Mouse (Mus musculus): Measurements from ENCODE around the gene Casr.

Gene Casr

DNA sequence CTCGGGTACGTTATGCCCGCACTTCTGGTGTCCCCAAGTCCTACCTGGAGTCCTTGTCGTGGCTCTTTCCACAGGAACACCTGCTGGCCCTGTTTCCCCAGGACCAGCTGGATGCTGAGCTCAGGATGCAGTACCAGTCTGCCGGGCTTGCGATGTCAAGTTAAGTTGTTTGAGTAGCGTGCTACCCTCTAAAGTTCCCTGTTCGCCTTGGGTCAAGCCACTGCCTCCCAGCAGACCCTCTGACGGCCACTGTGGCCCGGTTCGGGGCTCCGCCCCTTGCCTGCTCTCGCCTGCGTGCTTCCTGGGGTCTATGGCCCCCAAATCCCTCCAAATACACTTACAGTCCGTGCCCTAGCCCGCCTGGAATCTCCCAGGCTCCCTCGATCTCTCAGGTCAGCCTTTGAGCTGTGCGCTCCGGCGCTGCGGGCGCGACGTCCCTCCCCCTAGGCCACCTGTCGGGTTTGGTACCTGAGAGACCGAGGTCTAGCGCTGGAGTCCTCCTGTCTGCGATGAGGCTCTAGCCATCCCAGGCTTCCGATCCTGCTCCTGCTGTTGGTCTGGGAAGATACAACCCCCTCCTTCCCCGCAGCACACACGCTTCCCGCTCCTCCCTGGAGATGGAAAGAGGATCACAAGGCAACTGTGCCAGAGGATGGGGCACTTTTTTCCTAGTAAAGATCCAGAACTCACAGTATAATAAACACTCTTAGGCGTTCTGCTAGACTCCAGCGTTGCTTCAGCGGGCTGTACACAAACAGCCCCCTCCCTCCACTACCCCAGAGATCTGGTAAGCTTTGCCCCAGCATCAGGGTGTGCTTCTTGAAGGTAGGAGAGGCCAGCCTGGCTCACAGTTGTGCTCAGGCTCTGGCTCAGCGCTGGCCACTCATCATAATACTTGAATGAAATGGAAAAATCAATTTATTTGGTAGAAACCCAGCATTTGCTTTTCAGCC is at the start of gene Casr:
TSS of gene Casr (minus strand) at position 756 of the 953 bp plus-strand sequence.
- DNase-seq: no peak

DNA sequence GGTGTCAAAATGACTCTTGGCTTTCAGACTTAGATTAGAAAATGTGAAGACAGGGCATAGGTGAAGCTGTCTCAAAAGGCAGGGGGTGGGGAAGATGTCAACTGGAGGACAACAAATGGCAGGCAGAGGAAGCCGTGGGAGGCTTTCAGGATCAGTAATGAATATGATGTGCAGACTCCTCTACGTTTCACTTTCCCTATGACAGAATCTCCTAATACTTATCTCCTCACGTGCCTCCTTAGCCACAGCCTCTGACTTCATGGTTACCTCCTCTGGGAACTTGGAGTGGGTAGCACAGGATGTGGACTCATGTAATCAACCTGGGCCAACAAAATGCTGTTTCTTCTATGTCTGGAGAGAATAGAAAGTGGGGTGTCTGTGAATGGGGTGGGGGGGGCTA is 40.7 kb upstream of the Casr start:
- DNase-seq: no peak

DNA sequence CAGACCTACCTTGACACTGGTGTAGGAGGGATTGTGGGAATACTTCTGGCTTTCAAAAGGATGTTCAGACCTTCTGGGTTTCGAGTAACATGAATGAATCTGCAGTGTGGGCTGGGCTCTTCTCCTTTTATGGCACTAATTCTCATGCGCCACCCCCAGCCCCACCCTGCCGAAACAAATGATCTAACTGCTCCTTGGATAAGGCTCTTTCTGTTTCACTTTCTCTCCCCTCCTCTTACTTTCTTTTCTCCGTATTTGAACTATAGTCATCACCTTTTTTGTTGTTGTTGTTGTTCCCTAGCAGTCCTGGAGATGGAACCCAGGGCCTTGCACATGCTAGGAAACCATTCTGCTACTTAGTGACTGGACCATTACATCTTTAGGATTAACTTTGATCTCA is 36.3 kb upstream of the Casr start:
- no peak for DNase-seq

DNA sequence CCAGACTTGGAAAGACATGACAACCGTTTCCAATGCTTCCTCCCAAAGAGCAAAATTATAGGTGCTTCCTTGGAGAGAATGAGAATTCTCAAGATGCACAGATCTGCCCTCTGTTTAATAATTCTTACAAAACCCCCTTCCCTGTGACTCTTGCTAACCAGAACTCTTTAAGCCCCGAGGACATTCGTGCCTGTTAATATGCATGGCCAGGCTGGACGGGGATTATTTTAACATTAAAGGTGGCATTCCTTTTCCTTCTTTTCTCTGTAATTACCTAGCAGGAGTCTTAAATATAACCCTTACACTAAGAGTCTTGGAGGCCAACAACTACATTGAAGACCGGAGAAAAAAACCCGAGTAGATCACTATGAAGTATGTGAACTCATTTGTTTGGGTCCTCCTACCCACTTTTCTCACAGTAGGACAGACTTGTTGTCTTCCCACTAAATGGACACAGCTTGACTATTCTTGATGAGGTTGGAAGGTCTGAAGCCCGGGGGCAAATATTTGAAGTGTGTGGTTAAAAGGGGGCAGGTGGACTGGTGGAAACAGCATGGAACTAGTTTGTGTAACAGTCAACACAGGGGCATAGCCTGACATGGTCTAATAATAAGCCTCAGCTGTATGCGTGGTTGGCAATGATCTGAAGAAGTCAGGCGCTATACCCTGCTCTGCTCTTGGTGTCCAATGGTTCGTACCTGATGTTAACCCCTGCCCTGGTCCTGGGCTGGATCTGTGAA is 34.9 kb upstream of the Casr start:
- DNase-seq: no peak

DNA sequence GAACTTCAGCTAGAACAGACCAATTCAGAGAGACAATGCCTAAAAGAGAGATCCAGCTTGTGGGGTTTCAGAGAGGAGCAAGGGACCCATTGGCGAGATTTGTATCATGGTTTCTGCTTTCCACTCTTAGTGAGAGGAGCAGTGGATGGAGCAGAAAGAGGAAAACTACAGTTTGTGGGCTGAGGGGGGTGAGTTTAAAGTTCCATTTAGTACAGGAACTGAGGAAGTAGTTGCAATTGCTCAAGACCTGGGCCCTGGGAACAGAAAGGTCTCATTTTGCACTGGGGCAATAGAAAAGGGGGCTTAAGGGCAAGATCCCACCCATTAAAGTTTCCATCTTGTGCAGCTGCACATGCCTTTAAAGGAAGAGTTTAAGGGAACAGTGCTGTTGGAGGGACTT is 28.0 kb upstream of the Casr start:
- no peak for DNase-seq

DNA sequence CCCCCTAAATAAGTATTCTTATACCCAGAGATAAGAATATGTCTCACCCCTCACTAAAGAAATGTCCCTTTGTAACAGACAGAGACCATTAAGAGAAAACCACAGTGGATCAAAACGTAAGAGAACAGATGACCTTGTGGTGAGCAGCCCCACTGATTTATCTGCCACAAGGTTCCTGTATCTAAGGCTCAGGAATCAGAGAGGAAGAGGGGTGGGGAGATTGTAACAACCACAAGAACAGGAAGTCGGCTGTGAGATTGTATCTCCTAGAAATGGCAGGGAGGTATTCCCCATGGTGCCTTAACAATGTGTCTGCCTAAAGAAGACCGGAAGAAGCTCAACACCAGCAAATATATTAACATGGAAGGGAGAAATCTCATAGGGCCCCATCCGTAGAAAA is 26.0 kb upstream of the Casr start:
- DNase-seq: no peak

DNA sequence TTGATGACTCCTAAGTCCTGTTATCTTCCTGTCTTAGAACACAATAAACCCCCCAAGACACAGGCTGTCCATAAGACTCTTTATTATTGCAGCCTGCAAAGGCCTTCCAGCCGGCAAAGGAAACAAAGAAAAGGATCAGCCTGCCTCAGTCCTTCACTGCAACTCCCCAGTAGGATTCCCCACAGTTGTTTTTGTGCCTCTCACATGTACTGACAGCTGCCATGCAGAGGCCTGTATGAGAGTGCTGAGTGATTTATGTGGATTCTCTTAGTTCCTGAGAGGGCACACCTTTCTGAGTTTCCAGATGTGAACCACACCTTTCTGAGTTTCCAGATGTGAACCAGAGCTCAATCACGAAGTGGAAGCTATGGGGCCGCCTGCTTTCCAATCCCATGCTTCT is 20.1 kb upstream of the Casr start:
- DNase-seq: no peak

DNA sequence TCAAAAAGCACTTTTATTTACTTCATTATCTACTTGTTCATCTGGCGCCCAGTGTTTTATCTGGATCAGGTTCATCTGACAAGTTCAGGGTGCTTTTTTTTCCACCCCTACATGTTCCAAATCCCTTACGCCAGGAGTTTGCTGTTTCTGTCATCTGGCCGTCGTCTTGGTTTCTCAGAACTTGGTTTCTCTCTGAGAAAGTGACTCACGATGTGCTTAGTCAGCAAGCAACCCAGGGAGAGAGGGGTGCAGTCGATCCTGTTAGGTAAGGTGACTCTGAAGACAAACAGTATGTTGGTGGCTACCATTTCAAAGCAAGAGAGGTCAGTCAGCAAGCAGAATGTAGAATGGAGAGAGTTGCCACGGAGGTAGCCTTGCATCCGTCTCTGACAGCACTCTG is 10.0 kb upstream of the Casr start:
- DNase-seq: no peak

DNA sequence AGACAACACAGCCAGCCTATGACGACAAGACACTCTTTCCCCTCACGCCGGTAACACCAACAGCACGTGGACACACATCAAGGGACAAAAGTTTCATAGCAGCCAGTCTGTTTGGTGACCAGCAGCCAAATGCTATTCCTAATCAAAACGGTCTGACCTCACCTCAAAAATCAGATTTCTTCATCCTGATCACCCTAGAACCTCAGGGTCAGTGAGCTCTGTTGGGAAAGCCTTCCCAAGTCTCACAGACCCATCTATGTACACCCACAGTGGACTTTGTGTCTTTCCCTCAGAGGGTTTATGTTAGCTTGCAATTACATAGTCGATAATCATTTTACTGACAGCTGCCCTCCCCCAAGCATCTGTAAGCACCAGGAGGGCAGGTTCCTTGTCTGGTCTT is 2.4 kb downstream of the Casr start:
- no peak for DNase-seq

DNA sequence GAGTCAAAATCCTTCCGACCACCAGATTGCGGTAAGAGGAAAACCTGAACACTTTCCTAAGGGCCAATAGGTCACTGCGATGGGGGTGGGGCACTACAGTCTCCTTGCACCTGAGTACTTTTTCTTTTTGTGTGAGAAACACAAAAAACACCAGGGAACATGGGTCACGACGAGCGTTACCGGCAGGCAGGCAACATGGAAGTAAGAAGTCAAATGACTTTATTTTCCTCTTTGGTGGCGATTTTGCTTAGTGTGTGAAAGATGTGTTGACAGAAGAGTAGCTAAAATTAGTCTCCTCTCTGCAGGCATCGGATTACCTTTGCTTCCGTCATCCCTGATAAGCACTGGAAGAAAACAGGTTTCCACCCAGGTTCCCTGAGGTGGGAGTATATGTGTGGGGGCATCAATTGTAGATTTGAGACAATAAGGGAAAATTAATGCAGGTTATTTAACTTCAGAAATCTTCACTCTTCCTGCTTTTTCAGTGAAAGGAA is 6.2 kb downstream of the Casr start:
- DNase-seq: no peak

DNA sequence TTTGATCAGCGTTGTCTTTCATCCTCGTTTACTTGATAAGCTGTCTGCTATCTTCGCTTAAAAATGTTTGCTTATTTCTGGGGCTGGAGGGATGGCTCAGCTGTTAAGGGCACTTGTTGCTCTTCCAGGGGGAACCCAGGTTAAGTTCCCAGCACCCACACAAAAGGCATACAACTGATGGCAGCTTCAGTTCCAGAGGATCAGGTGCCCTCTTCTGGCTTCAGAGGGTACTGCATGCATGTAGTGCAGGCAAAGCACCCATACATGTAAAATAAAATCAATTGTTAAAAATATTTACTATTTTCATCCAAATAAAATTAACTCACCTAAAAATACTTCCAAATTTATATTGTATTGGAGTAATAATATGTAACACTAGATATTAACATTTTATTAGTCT is 8.3 kb downstream of the Casr start:
- no peak for DNase-seq

DNA sequence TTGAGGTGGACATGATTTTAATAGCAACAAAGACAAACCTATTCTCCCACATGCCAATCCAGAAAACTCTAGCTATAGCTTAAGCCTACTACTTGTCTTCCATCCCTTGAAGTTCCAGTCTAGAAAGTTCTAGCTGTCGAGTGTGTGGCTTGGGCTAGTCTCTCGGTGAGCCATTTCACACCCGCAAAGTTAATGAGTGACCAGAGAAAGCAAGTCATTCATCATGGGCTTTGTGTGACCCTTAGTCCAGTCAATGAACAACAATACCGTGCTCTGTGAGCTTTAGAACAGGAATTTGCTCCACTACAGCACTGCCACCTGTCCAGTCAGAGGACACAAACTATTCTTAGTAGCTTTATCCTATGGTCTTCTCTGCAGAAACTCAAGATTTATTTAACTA is 16.6 kb downstream of the Casr start:
- no peak for DNase-seq

DNA sequence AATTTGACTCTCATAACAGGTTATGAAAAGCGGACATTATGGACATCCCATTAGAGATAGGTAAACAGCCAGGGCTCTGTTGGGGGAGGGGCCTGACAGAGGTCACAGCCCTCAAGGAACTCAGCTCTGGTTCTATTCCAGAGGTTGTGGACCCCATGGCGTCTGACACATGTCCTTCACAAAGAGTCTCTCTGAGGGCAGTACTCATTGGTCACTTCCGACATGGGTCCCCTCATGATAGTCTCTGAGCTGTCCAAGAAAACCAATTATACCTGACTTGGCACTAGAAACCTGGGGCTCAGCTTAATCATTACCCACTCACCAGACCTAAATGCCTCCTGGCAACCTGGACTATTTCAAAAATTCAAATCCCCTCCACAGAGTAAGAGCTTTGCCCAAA is 18.9 kb downstream of the Casr start:
- no peak for DNase-seq

DNA sequence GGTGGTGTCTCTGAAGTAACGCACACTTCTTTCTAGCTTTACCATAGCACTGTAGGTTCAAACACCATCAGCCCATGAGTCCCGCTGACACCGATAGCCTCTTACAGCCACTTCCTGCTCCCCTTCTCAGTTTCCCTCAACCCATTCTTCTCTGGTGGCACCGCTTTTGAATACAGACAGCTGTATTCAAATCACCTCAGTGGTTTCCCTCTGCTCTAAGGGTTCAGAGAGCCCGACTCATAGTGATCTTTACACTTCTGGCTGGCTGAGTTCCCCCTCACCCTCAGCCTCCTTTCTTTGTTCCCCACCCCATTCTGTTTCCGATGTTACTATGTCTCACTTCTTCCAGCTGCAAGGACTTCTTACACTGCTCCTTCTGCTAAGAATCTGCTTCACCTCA is 21.1 kb downstream of the Casr start:
- DNase-seq: no peak

DNA sequence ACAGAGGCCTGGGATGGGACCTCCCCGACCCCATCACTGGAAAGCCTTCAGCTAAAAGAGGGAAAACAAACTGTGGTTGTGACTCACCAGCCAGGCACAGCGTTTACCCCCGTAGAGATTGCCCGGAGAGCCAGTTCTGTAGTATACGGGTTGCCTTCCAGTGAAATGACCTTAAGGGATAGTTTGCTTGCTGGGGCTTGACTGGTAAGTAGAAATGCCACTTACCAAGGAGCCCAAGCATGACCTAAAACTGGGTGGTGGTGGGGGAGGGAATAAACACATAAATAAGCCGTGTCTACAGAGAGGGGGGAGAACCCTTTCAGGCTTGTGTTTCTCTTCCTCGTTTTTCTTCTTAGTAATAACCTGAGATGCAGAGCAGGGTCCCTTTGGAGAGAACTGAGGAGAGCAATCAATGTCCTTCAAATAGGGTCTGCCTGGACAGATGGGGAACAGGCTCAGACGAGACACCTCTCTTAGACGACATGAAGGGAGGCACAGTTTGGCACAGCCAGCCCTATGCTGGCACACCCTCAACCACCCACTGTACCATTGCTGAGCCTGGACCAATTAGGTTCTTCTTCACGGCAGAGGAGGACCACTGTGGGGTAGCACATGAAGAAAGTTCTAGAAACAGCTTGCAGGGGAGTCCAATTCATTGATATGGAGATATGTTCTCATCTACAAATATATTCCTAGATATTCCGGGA is 28.8 kb downstream of the Casr start:
- DNase-seq: no peak

DNA sequence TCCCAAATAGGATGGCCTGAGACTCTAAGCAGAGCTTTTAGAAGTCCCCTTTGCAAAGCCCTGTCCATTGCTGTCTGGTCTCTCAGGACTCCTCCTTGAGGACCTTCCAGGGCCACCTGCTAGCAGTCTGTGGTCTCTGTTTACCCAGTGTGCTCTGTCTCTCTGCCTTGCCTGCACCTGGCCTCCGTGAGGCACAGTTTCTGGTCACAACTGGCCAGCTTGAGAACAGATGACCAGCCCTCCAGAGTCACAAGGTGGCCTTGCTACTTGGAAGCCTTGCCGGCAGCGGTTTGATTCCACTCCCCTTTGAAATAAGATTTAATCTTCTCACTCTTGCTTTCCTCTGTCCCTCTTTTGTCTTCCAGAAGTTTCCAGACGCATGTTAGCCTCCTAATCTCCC is 29.9 kb downstream of the Casr start:
- no peak for DNase-seq

DNA sequence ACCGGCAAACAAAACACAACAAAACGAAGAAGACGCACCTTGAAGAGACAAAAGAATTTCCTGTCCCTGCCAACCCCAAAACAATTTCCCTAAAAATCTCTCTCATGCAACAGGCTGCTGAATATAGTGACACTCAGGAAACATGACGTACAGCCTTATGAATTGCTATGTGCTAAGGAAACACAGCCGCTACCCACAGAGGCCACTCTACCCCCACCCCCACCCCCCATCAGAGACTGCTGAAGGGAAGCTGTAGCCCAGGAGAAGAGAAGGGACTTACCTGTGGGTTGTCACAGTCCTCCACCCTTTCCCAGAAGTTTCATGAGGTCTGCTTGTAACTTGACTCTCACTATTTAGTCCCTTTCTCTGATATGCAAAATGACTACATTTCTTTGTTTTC is 30.3 kb downstream of the Casr start:
- no peak for DNase-seq

DNA sequence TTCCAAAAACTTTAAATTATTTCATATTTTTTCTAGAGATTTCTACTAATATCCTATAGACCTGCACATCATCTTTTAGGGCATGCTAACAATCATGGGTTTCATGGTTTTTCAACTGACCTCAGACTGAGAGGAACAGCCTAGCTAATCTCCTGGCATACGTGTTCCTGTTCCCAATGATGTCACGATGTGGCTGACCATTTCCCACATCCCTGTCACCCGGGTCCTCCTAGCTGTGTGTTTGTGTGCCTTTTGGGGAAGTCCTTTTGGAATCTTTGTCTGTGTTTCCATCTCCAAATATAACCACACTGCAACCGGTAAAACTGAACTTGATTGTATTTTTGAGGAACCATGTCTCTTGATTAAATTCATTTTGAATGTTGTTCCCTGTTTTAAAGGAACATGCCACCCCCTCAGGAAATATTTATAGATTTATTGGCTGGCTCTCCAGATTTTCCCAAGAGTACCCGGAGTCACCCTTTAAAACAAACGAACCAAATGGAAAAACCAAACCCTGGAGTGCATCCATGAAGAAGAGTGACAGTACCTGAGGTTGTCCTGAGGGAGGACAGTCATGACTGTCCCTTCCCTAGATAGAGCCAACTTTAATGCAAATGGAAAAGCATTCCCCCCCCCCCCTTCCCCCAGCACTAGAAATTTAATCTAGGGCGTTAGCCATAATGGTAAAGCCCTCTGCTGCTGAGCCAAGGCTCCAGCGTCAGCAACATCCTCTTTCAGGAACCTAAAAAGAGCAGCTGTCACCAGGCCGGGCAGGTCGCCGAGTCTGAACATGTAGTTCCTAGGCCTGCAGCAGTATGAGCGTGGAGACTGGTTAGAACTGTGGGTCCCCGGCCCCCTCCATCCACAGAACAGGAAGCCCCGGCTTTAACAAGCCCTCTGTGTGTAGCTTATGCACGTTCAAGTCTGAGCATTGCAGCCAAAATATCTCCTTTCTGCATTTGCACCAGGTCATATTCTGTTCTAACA is 31.1 kb downstream of the Casr start:
- DNase-seq: peak; percentile 7

DNA sequence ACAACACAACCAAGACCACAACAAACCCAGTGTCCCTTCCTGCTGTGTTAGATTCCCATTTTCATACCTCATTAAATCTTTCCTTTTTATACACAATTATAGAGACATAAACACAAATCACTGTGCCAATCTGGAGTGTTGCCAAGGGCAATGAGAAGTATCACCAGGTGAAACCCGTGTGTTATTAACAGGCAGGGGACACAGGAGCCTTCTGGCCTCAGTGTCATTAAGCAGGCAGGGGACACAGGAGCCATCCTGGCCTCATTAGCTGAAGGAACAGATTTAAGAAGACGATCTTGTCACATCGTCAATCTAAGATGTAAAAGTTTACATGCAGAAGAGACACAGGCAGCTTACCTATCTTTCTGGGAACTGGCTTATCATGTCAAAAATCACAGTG is 33.1 kb downstream of the Casr start:
- DNase-seq: no peak

DNA sequence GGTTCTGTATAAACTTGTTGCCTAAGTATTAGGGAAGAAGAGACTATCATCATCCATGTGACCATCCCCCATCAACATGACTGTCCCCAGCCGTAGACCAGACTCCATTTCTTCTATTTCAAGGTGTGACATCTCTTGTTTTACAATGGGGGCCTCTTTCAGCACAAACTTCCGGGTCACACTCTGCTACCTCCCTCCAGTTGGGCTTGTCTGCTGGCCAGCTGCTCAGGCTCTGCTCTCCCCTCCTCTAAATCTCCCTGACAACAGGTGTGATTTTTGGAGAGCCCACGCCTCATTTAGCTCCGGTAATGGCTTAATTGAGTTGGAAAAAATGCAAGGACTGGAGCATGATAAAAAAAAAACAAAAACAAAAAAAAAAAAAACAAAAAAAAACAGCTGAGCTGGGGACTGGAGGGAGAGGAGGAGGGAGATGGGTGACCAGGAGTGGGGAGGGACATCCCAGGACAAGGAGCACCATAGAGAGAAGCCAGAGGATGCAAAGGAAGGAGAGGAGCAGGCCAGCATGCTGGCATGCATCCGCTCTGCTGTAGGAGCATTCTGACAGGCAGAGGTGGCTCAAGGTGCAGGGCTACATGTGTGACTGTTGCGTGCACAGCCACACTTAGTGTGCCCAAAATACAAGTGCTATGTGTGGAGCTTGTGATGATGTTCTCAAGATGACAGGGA is 35.2 kb downstream of the Casr start:
- no peak for DNase-seq

DNA sequence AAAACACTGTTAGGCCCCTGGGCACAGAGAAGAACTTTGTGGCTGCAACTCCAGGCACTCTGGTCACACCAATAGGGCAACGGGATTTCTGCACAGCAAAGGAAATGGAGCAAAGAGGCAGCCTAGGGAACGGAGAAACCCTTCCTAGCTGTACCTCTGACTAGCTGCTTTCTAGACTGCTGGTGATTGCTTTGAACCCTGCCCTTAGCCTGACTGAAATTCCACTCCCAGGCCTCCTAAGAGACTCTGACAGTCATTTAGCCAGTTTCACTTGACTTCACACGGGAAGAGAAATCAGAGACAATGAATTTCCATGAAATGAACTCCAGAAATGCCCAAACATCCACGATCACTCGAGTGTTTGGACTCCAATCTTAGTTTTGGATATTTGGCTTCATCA is 38.8 kb downstream of the Casr start:
- no peak for DNase-seq

DNA sequence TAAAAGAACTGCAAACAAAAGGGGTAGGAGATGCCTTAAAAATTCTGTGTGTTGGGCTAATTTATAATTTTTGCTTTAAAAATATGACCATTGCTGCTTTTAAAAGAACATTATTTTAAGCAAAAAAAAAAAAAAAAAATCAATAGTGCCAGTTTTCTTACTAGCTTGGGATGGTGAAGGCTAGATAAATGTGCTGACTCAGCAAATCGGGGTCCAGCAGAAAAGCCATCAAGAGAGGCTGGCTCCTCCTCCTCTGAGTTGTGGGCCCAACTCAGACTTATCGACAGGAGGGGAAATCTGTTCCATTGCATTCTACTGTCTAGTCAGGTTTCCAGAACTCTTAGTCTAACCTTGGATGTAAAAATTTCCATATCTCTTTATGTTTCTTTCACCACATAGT is 45.6 kb downstream of the Casr start:
- no peak for DNase-seq

Measured in lung, adult 18-20 months (tissue).